Mouse (Mus musculus): ENCODE data around the gene Ncstn. TPM values are rescaled to one million over a fixed set of nuclear protein-coding genes. Genes with fewer than 3 reads are reported as not detected.

Gene Ncstn
- total RNA-seq, 2 experiments from 2014 or later = 54.9 to 59.5 TPM

Other genes starting within 250 kb of the Ncstn start
- gene Cd84, start 243.1 kb downstream of the Ncstn start, total RNA-seq (2021) = 1 to 10 TPM; 2.9 to 3.1 TPM
- under 1 TPM; 0.17 to 0.32 TPM for gene Gm10521, start 187.1 kb downstream of the Ncstn start, total RNA-seq (2021)
- gene Slamf6, start 165.3 kb downstream of the Ncstn start, total RNA-seq (2021) = 1 to 10 TPM in 1 of 2 experiments, under 1 TPM in 1; 0.79 to 3.5 TPM
- gene Vangl2, start 54.4 kb downstream of the Ncstn start, total RNA-seq (2021) = 1 to 10 TPM; 4.3 to 5.9 TPM
- not detected for gene Nhlh1, start 25.2 kb downstream of the Ncstn start, total RNA-seq (2021)
- gene Copa, start 266 bp downstream of the Ncstn start, total RNA-seq (2021) = 100 to 1,000 TPM; 118 to 124 TPM
- 100 to 1,000 TPM; 122 to 124 TPM for gene Pex19, start 44.0 kb upstream of the Ncstn start, total RNA-seq (2021)
- 100 to 1,000 TPM; 117 to 122 TPM for gene Dcaf8, start 65.3 kb upstream of the Ncstn start, total RNA-seq (2021)
- 10 to 100 TPM; 71.1 to 77.7 TPM for gene Pea15a, start 124.0 kb upstream of the Ncstn start, total RNA-seq (2021)
- 10 to 100 TPM; 10.1 to 12.9 TPM for gene Casq1, start 137.1 kb upstream of the Ncstn start, total RNA-seq (2021)
- not detected for gene Atp1a4, start 175.6 kb upstream of the Ncstn start, total RNA-seq (2021)
- gene Igsf8, start 178.8 kb upstream of the Ncstn start, total RNA-seq (2021) = 10 to 100 TPM; 13.8 to 16.3 TPM
- 100 to 1,000 TPM; 448 to 458 TPM for gene Atp1a2, start 215.3 kb upstream of the Ncstn start, total RNA-seq (2021)
- not detected for gene Kcnj9, start 246.5 kb upstream of the Ncstn start, total RNA-seq (2021)

Measured in heart, postnatal 14 days (tissue).